Mouse (Mus musculus): ENCODE measurements around the gene Zc3h8.

Gene Zc3h8

DNA sequence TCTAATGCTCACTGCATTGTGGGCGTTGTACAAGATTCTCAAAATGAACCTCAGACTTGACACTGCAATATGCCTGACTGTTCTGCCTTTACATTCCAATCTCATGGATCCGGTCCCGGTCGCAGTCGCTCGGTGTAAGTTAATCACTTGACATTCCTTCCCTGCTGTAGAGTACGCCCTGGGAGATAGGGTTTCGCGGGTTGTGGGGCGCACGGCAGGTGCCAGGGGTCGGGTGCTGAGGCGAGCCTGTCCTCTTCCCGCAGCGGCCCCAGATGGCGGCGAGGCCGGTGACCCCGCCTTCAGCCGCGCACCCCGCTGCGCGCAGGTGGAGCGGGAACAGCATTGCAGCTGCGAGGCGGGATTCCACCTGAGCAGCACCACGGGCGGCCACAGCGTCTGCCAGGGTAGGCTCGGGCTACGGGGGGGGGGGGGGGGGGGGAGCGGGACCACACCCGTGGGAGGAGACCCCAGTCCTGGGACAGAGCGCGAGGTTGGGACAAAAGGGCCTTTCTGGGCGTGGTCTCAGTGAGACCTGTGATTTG is 51.6 kb downstream of the Zc3h8 start:
- no peak for DNase-seq (ENCODE audit: inconsistent age in 2 of 2, low spot score in 1 of 2)

DNA sequence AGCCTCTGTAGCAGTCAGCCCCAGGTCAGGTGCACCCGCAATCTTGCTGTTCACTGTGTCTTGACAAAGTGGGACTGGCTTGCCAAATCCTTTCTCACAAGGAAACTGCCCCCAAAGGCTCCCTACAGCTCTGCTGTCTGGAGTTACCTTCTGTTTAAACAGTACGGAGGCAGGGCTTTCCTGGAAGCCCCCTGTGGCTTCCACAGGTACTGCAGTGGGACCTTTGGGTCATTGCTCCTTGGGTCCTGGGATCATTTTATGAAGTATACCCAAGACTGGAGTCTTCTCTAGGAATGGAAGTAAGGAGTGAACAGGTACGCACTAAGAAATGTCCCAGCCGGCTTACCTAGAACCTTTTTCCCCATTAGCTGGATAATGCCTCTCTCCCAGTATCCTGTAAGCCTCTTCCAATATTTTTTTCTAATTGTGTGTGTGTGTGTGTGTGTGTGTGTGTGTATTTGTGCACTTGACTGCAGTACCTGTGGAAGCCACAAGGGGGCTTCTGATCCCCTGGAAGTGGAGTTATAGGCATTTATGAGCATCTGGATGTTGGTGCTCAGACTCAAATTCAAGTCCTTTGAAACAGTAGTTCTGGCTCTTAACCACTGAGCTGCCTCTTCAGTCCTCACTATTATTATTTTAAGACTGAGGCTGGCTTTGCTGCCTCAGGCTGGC is 53.1 kb downstream of the Zc3h8 start:
- DNase-seq (ENCODE audit: inconsistent age in 2 of 2, low spot score in 1 of 2): no peak

GRCm38 (mm10) chr2:128887866-128888550 is 55.9 kb downstream of the Zc3h8 start:
- DNase-seq (ENCODE audit: inconsistent age in 2 of 2, low spot score in 1 of 2): no peak

DNA sequence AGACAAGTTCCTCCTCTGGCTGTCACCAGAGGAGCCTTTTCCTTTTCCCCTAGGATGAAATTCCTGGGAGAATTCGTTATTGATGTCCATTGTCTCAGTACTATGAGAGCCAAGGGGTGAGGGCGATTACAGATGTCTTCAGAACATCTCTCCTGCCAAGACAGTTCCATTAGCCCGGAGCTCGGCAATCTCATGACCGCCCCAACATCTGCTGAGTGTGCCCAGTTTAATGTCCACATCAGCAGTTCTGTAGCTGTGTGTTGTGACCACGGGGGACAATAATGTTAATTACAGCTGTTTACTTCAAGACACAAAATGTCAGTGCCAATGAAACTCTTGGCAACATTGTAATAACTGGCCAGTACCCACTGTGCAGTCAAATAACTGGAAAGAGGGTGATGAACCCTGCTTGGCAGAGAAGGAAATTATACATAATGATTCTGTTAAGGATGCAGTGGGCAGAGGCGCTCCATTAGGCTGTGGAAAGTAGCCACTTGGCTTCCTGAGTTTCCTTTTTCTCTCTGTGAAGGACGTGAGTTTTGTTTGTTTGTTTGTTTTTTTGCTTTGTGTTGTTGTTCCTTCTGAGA is 58.6 kb downstream of the Zc3h8 start:
- no peak for DNase-seq (ENCODE audit: inconsistent age in 2 of 2, low spot score in 1 of 2)

DNA sequence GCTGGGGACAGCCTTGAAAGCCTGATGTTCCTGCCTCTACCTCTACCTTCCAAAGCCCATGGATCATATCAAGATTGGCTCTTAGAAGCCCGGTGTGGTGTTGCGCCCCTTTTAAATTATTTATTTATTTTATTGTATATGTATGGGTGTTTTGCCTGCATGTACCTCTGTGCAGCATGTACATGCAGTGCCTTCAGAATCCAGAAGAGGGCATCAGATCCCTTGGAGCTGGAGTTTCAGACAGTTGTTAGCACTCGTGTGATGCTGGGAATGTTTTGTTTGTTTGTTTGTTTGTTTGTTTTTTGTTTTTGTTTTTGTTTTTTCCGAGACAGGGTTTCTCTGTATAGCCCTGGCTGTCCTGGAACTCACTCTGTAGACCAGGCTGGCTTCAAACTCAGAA is 62.6 kb downstream of the Zc3h8 start:
- DNase-seq (ENCODE audit: inconsistent age in 2 of 2, low spot score in 1 of 2): no peak
